Mouse (Mus musculus): ENCODE data around the gene Sash3.
"Not testable (repeated sequence)": the region's sequence is repeated elsewhere in the genome, so short reads cannot be mapped to it uniquely, and the experiment has no call there.

The Sash3 gene

GRCm38 (mm10) chrX:48207761-48208487 lies 61.7 kb downstream of the Sash3 start:
- DNase-seq, result peak; percentile 30

- peak; percentile 85 for DNase-seq
Measured at GRCm38 (mm10) chrX:48208519-48209185, 62.4 kb downstream of the Sash3 start, which contains the start of gene Zdhhc9. Gene Zdhhc9 (minus strand): TSS chrX:48208878.

GRCm38 (mm10) chrX:48209746-48210145 lies 63.5 kb downstream of the Sash3 start:
- DNase-seq, result not testable (repeated sequence)

Data from right cerebral cortex, postnatal 25 days (tissue).